Mouse (Mus musculus) midbrain, embryonic 10.5 days (tissue): Measurements from ENCODE around the gene Abcd3. TPM values are rescaled to one million over a fixed set of nuclear protein-coding genes. Genes with fewer than 3 reads are reported as not detected.

ENCODE experiments used
- DNase-seq: peaks from one replicate; pipeline ENCODE4 v3.0.0-alpha.2; 2017; ENCODE audit warnings: low spot score
- H3K27ac ChIP-seq: fragments of 300-500 bp; sonication (generic); replicated peaks from 2 replicates; pipeline ENCODE4 v1.5.1; 2016; ENCODE audit warnings: mild to moderate bottlenecking
- H3K27me3 ChIP-seq: fragments of 300-500 bp; sonication (generic); 2 replicates; pipeline ENCODE4 v1.6.1; 2016; ENCODE audit warnings: low read depth, mild to moderate bottlenecking; ENCODE audit not compliant: poor library complexity, severe bottlenecking
- H3K36me3 ChIP-seq: fragments of 300-500 bp; sonication (generic); 2 replicates; pipeline ENCODE4 v1.6.1; 2016; ENCODE audit warnings: mild to moderate bottlenecking, moderate library complexity
- H3K4me1 ChIP-seq: fragments of 300-500 bp; sonication (generic); 2 replicates; pipeline ENCODE4 v1.6.1; 2016
- H3K4me3 ChIP-seq: fragments of 300-500 bp; sonication (generic); 2 replicates; pipeline ENCODE4 v1.5.1; 2016; ENCODE audit warnings: mild to moderate bottlenecking, moderate library complexity
- H3K9me3 ChIP-seq: fragments of 300-500 bp; sonication (generic); replicated peaks from 2 replicates; pipeline ENCODE4 v1.6.1; 2016; ENCODE audit warnings: mild to moderate bottlenecking
- WGBS: fragments of 180-500 bp; shearing (Covaris S2); methylation state at CpG from one replicate; pipeline ENCODE4 v1.1.7; 2016; 5-methylcytosine and 5-hydroxymethylcytosine counted together
- polyA plus RNA-seq: library from polyadenylated mRNA; unstranded; fragments of >200 nt; fragmentation: Nextera tagmentation; extraction: Ambion mirVana; gene quantifications from 2 replicates; pipeline ENCODE4 v1.2.1, GENCODE M21; 2016

Abcd3 gene
- polyA plus RNA-seq, 1 experiment from 2014 or later, result 41.3 TPM

DNA sequence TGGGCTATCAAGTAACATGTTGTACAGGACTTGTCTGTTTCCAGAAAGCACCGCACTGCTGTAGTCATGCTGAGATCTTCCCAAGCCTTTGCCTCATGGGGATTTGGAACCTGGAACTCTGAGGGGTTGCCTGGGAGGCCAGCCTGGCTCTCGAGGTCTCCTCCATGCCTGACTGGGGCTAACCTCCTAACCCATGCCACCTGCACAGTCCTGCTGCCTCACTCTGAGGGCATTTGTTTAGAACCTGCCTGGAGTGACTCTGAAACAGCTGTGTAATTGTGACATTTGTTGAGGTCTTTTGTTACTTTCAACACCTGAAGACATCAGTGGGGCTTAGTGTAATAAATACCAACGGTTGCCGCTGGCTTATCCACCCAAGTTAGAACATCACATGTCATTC lies 102.9 kb downstream of the Abcd3 start:
- Histone ChIP-seq H3K4me1 (no peaks in the 10 kb centered on the region), H3K27me3 (no peaks in the 10 kb centered on the region), H3K4me3 (no peak overlapping the region), H3K27ac (no peak overlapping the region), H3K9me3 (no peaks in the 10 kb centered on the region), H3K36me3 (no peaks in the 10 kb centered on the region)
- WGBS, result 82% methylated on average over 4 of the region's 4 CpGs
- DNase-seq, result no peak

GRCm38 (mm10) chr3:121710894-121711531 lies 104.1 kb downstream of the Abcd3 start:
- Histone ChIP-seq H3K9me3 (no peaks in the 10 kb centered on the region), H3K27me3 (no peaks in the 10 kb centered on the region), H3K36me3 (no peaks in the 10 kb centered on the region), H3K4me3 (no peak overlapping the region), H3K4me1 (0 out of 2 replicates have a peak, but pooled peaks cover 3% of the 10 kb centered on the region), H3K27ac (no peak overlapping the region)
- DNase-seq, result no peak
- WGBS, result 89% methylated on average over 7 of the region's 7 CpGs

Other genes with a start within 250 kb of the Abcd3 start
- not detected in 2 replicates for gene 4930432M17Rik, start 144.5 kb downstream of the Abcd3 start, polyA plus RNA-seq
- 4.6 and 5.8 TPM in 2 replicates for gene F3, start 91.8 kb downstream of the Abcd3 start, polyA plus RNA-seq
- gene Arhgap29, start 137.2 kb upstream of the Abcd3 start, polyA plus RNA-seq, result 27.0 and 29.3 TPM in 2 replicates
- gene Abca4, start 229.1 kb upstream of the Abcd3 start, polyA plus RNA-seq, result 2.2 and 2.6 TPM in 2 replicates